Mouse (Mus musculus): ENCODE data around the gene Ces1e.

Ces1e gene

GRCm38 (mm10) chr8:93174554-93174953, 54.9 kb downstream of the Ces1e start:
- no peak for DNase-seq

- no peak for DNase-seq
These were observed 57.4 kb downstream of the Ces1e start for GRCm38 (mm10) chr8:93171846-93172590.

GRCm38 (mm10) chr8:93163363-93163762, 66.1 kb downstream of the Ces1e start:
- no peak for DNase-seq

- DNase-seq, result no peak
These were observed 78.0 kb downstream of the Ces1e start for GRCm38 (mm10) chr8:93151401-93151800.
